Mouse (Mus musculus) layer of hippocampus, postnatal 14 days (tissue): Measurements from ENCODE around the gene Slc40a1. TPM values are rescaled to one million over a fixed set of nuclear protein-coding genes. Genes with fewer than 3 reads are reported as not detected.

ENCODE experiments used
- DNase-seq, 2 experiments: peaks; one replicate each; pipeline ENCODE4 v3.0.0; 2021 to 2022; ENCODE audit warnings: low spot score in 2 of 2, mixed read lengths in 1 of 2
- long read RNA-seq, 2 experiments: library from polyadenylated mRNA; stranded (forward); transcript quantifications; one replicate each; pipeline ENCODE4 v2.0.0; 2021
- total RNA-seq, 2 experiments: library from RNA; stranded (reverse); gene quantifications; 2 replicates each; pipeline ENCODE4 v1.2.3; 2021

Gene Slc40a1
- 10 to 100 TPM; 14.9 to 15.9 TPM for total RNA-seq
- long read RNA-seq, experiment 1, transcript Slc40a1-201 (8 exons, 3,370 nt), result major isoform, 31 of 40 reads
- long read RNA-seq, experiment 1, partial matches to known transcripts, result 3 of 40 reads
- long read RNA-seq, experiment 1, other reads (novel, unspliced or antisense), result 6 of 40 reads
- long read RNA-seq, experiment 2, transcript Slc40a1-201 (8 exons, 3,370 nt), result major isoform, 33 of 39 reads
- long read RNA-seq, experiment 2, partial matches to known transcripts, result 1 of 39 reads
- long read RNA-seq, experiment 2, other reads (novel, unspliced or antisense), result 5 of 39 reads

- no peak for DNase-seq
Measured at GRCm38 (mm10) chr1:45926393-45926763, at the start of gene Slc40a1. Gene Slc40a1, minus strand, starts transcription at chr1:45926523.

- DNase-seq, result no peak
Measured at GRCm38 (mm10) chr1:45971314-45971713, 45.0 kb upstream of the Slc40a1 start.

GRCm38 (mm10) chr1:45948988-45949387, 22.7 kb upstream of the Slc40a1 start:
- DNase-seq, result no peak

GRCm38 (mm10) chr1:45947843-45948242, 21.5 kb upstream of the Slc40a1 start:
- no peak for DNase-seq

GRCm38 (mm10) chr1:45931127-45931526, 4.8 kb upstream of the Slc40a1 start:
- DNase-seq, result no peak

GRCm38 (mm10) chr1:45926911-45927310, 588 bp upstream of the Slc40a1 start:
- DNase-seq, result no peak

- peak; percentile 35 to 42 for DNase-seq
Measured at GRCm38 (mm10) chr1:45925500-45926392, 577 bp downstream of the Slc40a1 start.

- no peak for DNase-seq
Measured at GRCm38 (mm10) chr1:45925131-45925499, 1.2 kb downstream of the Slc40a1 start.

- DNase-seq, result no peak
Measured at GRCm38 (mm10) chr1:45924516-45924915, 1.8 kb downstream of the Slc40a1 start.

GRCm38 (mm10) chr1:45923306-45923705, 3.0 kb downstream of the Slc40a1 start:
- no peak for DNase-seq

GRCm38 (mm10) chr1:45920703-45921102, 5.6 kb downstream of the Slc40a1 start:
- no peak for DNase-seq

GRCm38 (mm10) chr1:45919752-45920151, 6.6 kb downstream of the Slc40a1 start:
- no peak for DNase-seq

GRCm38 (mm10) chr1:45917136-45917803, 9.1 kb downstream of the Slc40a1 start:
- no peak for DNase-seq

- no peak for DNase-seq
Measured at GRCm38 (mm10) chr1:45916174-45916573, 10.1 kb downstream of the Slc40a1 start.

GRCm38 (mm10) chr1:45914236-45914635, 12.1 kb downstream of the Slc40a1 start:
- DNase-seq, result no peak

- DNase-seq, result no peak
Measured at GRCm38 (mm10) chr1:45905107-45905821, 21.1 kb downstream of the Slc40a1 start.

- DNase-seq, result no peak
Measured at GRCm38 (mm10) chr1:45904161-45904560, 22.2 kb downstream of the Slc40a1 start.

- no peak for DNase-seq
Measured at GRCm38 (mm10) chr1:45898044-45898443, 28.3 kb downstream of the Slc40a1 start.

GRCm38 (mm10) chr1:45894168-45894912, 32.0 kb downstream of the Slc40a1 start:
- DNase-seq, result no peak

- DNase-seq, result no peak
Measured at GRCm38 (mm10) chr1:45891986-45892385, 34.3 kb downstream of the Slc40a1 start.
